Mouse (Mus musculus) midbrain, embryonic 15.5 days (tissue): ENCODE data around the gene Vamp8. TPM values are rescaled to one million over a fixed set of nuclear protein-coding genes. Genes with fewer than 3 reads are reported as not detected.

ENCODE experiments used
- ATAC-seq: fragments of 200-750 bp; cut with Nextera tagmentation; replicated peaks from 2 replicates; pipeline ENCODE4 v1.8.0; 2017; ENCODE audit warnings: moderate TSS enrichment
- H3K27ac ChIP-seq: fragments of 300-500 bp; sonication (generic); 2 replicates; pipeline ENCODE4 v1.5.1; 2015; ENCODE audit warnings: mild to moderate bottlenecking, inconsistent platforms
- H3K27me3 ChIP-seq: fragments of 300-500 bp; sonication (generic); replicated peaks from 2 replicates; pipeline ENCODE4 v1.6.1; 2015; ENCODE audit warnings: inconsistent platforms
- H3K36me3 ChIP-seq: fragments of 300-500 bp; sonication (generic); replicated peaks from 2 replicates; pipeline ENCODE4 v1.6.1; 2015; ENCODE audit warnings: inconsistent platforms
- H3K4me1 ChIP-seq: fragments of 300-500 bp; sonication (generic); 2 replicates; pipeline ENCODE4 v1.6.1; 2015; ENCODE audit warnings: inconsistent platforms
- H3K4me2 ChIP-seq: fragments of 300-500 bp; sonication (generic); 2 replicates; pipeline ENCODE4 v1.6.1; 2015; ENCODE audit warnings: inconsistent platforms, mild to moderate bottlenecking, moderate library complexity
- H3K4me3 ChIP-seq: fragments of 300-500 bp; sonication (generic); 2 replicates; pipeline ENCODE4 v1.5.1; 2015; ENCODE audit warnings: mild to moderate bottlenecking, inconsistent platforms
- H3K9ac ChIP-seq: fragments of 300-500 bp; sonication (generic); 2 replicates; pipeline ENCODE4 v1.6.1; 2015; ENCODE audit warnings: mild to moderate bottlenecking, inconsistent platforms
- H3K9me3 ChIP-seq: fragments of 300-500 bp; sonication (generic); 2 replicates; pipeline ENCODE4 v1.6.1; 2016; ENCODE audit warnings: inconsistent platforms
- WGBS: fragments of 180-500 bp; shearing (Covaris S2); methylation state at CpG from one replicate; pipeline ENCODE4 v1.1.7; 2015; ENCODE audit warnings: mixed read lengths; 5-methylcytosine and 5-hydroxymethylcytosine counted together
- polyA plus RNA-seq: library from polyadenylated mRNA; unstranded; fragments of >200 nt; fragmentation: Nextera tagmentation; extraction: Ambion mirVana; gene quantifications from 2 replicates; pipeline ENCODE4 v1.2.1, GENCODE M21; 2015

The Vamp8 gene
- polyA plus RNA-seq, 1 experiment from 2014 or later = 22.2 TPM

GRCm38 (mm10) chr6:72355066-72355911 lies 35.2 kb downstream of the Vamp8 start, which contains the start of gene Tmem150a:
Gene Tmem150a, plus strand, starts transcription at chr6:72355447.
- H3K4me3 ChIP-seq = peak within 1 kb of the TSS; percentile 58
- peak within 1 kb of the TSS; percentile 67 for H3K27ac ChIP-seq
- H3K36me3 ChIP-seq = peaks cover 6% of the 10 kb centered on the region; the same call in 1 of the 2 replicates
- ATAC-seq = peak; percentile 88
- no peaks in the 10 kb centered on the region for H3K27me3 ChIP-seq
- H3K9me3 ChIP-seq = no peaks in the 10 kb centered on the region
- peak within 1 kb of the TSS; percentile 84 for H3K4me2 ChIP-seq
- WGBS = under 1% methylated on average over 68 of the region's 71 CpGs
- peak within 1 kb of the TSS; percentile 76 for H3K9ac ChIP-seq
- H3K4me1 ChIP-seq = peaks cover 25% of the 10 kb centered on the region

GRCm38 (mm10) chr6:72354025-72354424 lies 36.5 kb downstream of the Vamp8 start:
- WGBS = 88% methylated on average over 1 of the region's 1 CpGs
- H3K4me2 ChIP-seq = peak overlapping the region; percentile 84; the same call in 1 of the 2 replicates

GRCm38 (mm10) chr6:72352636-72353405 lies 37.7 kb downstream of the Vamp8 start:
- WGBS = 81% methylated on average over 5 of the region's 5 CpGs
- Histone ChIP-seq H3K4me1 (peaks cover 38% of the 10 kb centered on the region), H3K4me3 (no peak overlapping the region), H3K4me2 (no peak overlapping the region), H3K27ac (no peak overlapping the region), H3K27me3 (no peaks in the 10 kb centered on the region), H3K9me3 (no peaks in the 10 kb centered on the region), H3K9ac (no peak overlapping the region), H3K36me3 (peaks cover 7% of the 10 kb centered on the region; the same call in 1 of the 2 replicates)
- ATAC-seq = no peak

More at GRCm38 (mm10) chr6:72354025-72354424, 36.5 kb downstream of the Vamp8 start:
- H3K36me3 ChIP-seq = peaks cover 7% of the 10 kb centered on the region; the same call in 1 of the 2 replicates
- H3K27me3 ChIP-seq = no peaks in the 10 kb centered on the region
- no peak for ATAC-seq
- H3K27ac ChIP-seq = no peak overlapping the region
- no peak overlapping the region for H3K9ac ChIP-seq
- peaks cover 26% of the 10 kb centered on the region for H3K4me1 ChIP-seq
- H3K4me3 ChIP-seq = no peak overlapping the region
- no peaks in the 10 kb centered on the region for H3K9me3 ChIP-seq

- Histone ChIP-seq H3K4me2 (no peak overlapping the region), H3K4me1 (peaks cover 40% of the 10 kb centered on the region), H3K36me3 (peaks cover 7% of the 10 kb centered on the region; the same call in 1 of the 2 replicates), H3K27me3 (no peaks in the 10 kb centered on the region), H3K4me3 (no peak overlapping the region), H3K9ac (no peak overlapping the region), H3K27ac (no peak overlapping the region), H3K9me3 (no peaks in the 10 kb centered on the region)
- ATAC-seq = no peak
- WGBS = 95% methylated on average over 2 of the region's 2 CpGs
Measured at GRCm38 (mm10) chr6:72350214-72350613, 40.3 kb downstream of the Vamp8 start.

- ATAC-seq = no peak
- peak overlapping the region; percentile 94; the same call in 1 of the 2 replicates for H3K9ac ChIP-seq
Measured at GRCm38 (mm10) chr6:72348411-72348810, 42.1 kb downstream of the Vamp8 start.

GRCm38 (mm10) chr6:72347166-72347941 lies 43.1 kb downstream of the Vamp8 start, which contains the start of gene 0610030E20Rik:
Gene 0610030E20Rik, plus strand, starts transcription at chr6:72347317.
- Histone ChIP-seq H3K27me3 (no peaks in the 10 kb centered on the region), H3K27ac (peak within 1 kb of the TSS; percentile 88), H3K9me3 (no peaks in the 10 kb centered on the region), H3K36me3 (peaks cover 7% of the 10 kb centered on the region; the same call in 1 of the 2 replicates), H3K4me2 (peak within 1 kb of the TSS; percentile 77), H3K9ac (peak within 1 kb of the TSS; percentile 94), H3K4me1 (peaks cover 45% of the 10 kb centered on the region), H3K4me3 (peak within 1 kb of the TSS; percentile 93)
- ATAC-seq = peak; percentile 59
- under 1% methylated on average over 72 of the region's 72 CpGs for WGBS

More at GRCm38 (mm10) chr6:72348411-72348810, 42.1 kb downstream of the Vamp8 start:
- WGBS = 81% methylated on average over 10 of the region's 10 CpGs
- Histone ChIP-seq H3K4me2 (peak overlapping the region; percentile 77; the same call in 1 of the 2 replicates), H3K27me3 (no peaks in the 10 kb centered on the region), H3K4me3 (peak overlapping the region; percentile 93; the same call in 1 of the 2 replicates), H3K4me1 (peaks cover 42% of the 10 kb centered on the region), H3K27ac (no peak overlapping the region), H3K36me3 (peaks cover 7% of the 10 kb centered on the region; the same call in 1 of the 2 replicates), H3K9me3 (no peaks in the 10 kb centered on the region)

- no peak for ATAC-seq
- Histone ChIP-seq H3K27me3 (no peaks in the 10 kb centered on the region), H3K27ac (no peak overlapping the region), H3K9me3 (no peaks in the 10 kb centered on the region), H3K4me2 (peak overlapping the region; percentile 77; the same call in 1 of the 2 replicates), H3K36me3 (peaks cover 9% of the 10 kb centered on the region; the same call in 1 of the 2 replicates), H3K4me3 (no peak overlapping the region), H3K9ac (no peak overlapping the region), H3K4me1 (peaks cover 45% of the 10 kb centered on the region)
- 85% methylated on average over 4 of the region's 4 CpGs for WGBS
Measured at GRCm38 (mm10) chr6:72346261-72346660, 44.2 kb downstream of the Vamp8 start.

GRCm38 (mm10) chr6:72345633-72346032 lies 44.9 kb downstream of the Vamp8 start:
- Histone ChIP-seq H3K9me3 (no peaks in the 10 kb centered on the region), H3K9ac (no peak overlapping the region), H3K4me3 (peak overlapping the region; percentile 60), H3K4me1 (peaks cover 45% of the 10 kb centered on the region), H3K27me3 (no peaks in the 10 kb centered on the region), H3K36me3 (peaks cover 11% of the 10 kb centered on the region; the same call in 1 of the 2 replicates), H3K4me2 (peak overlapping the region; percentile 76), H3K27ac (peak overlapping the region; percentile 63; the same call in 1 of the 2 replicates)
- 51% methylated on average over 6 of the region's 6 CpGs for WGBS
- peak; percentile 1; the same call in 1 of the 2 replicates for ATAC-seq

- Histone ChIP-seq H3K4me3 (peak within 1 kb of the TSS; percentile 60), H3K4me1 (peaks cover 45% of the 10 kb centered on the region), H3K9ac (peak within 1 kb of the TSS; percentile 65), H3K36me3 (peaks cover 8% of the 10 kb centered on the region; the same call in 1 of the 2 replicates), H3K4me2 (peak within 1 kb of the TSS; percentile 76), H3K9me3 (no peaks in the 10 kb centered on the region), H3K27ac (peak within 1 kb of the TSS; percentile 63), H3K27me3 (no peaks in the 10 kb centered on the region)
- peak; percentile 80 for ATAC-seq
- under 1% methylated on average over 30 of the region's 30 CpGs for WGBS
Measured at GRCm38 (mm10) chr6:72345074-72345567, 45.4 kb downstream of the Vamp8 start, which contains the start of gene Usp39. Gene Usp39, minus strand, starts transcription at chr6:72345184.

- no peaks in the 10 kb centered on the region for H3K9me3 ChIP-seq
- WGBS = under 1% methylated on average over 41 of the region's 42 CpGs
- peak overlapping the region; percentile 76 for H3K4me2 ChIP-seq
- peaks cover 45% of the 10 kb centered on the region for H3K4me1 ChIP-seq
- peak; percentile 40 for ATAC-seq
- H3K9ac ChIP-seq = peak overlapping the region; percentile 65
- H3K27me3 ChIP-seq = no peaks in the 10 kb centered on the region
- 0 out of 2 replicates have a peak, but pooled peaks cover 4% of the 10 kb centered on the region for H3K36me3 ChIP-seq
- H3K27ac ChIP-seq = peak overlapping the region; percentile 63
- peak overlapping the region; percentile 60 for H3K4me3 ChIP-seq
Measured at GRCm38 (mm10) chr6:72344396-72345073, 46.0 kb downstream of the Vamp8 start.
